Mouse (Mus musculus) testis, adult 2 months (tissue): ENCODE measurements around the gene Mmp15. TPM values are rescaled to one million over a fixed set of nuclear protein-coding genes. Genes with fewer than 3 reads are reported as not detected.

Source experiments
- H3K27ac ChIP-seq: fragments of 200-500 bp; 2 replicates; pipeline ENCODE4 v1.5.1; 2012; ENCODE audit warnings: low read depth, low read length; ENCODE audit not compliant: control insufficient read depth, insufficient read depth
- H3K27me3 ChIP-seq: fragments of 200-500 bp; 2 replicates; pipeline ENCODE4 v1.6.1; 2012; ENCODE audit warnings: mild to moderate bottlenecking, low read length, moderate library complexity; ENCODE audit not compliant: control insufficient read depth, insufficient read depth
- H3K36me3 ChIP-seq: fragments of 200-500 bp; 2 replicates; pipeline ENCODE4 v1.6.1; 2012; ENCODE audit warnings: mild to moderate bottlenecking, low read length; ENCODE audit not compliant: control insufficient read depth, insufficient read depth
- H3K4me1 ChIP-seq: fragments of 200-500 bp; 2 replicates; pipeline ENCODE4 v1.6.1; 2012; ENCODE audit warnings: low read length; ENCODE audit not compliant: control insufficient read depth, insufficient read depth
- H3K4me3 ChIP-seq: fragments of 200-500 bp; 2 replicates; pipeline ENCODE4 v1.5.1; 2012; ENCODE audit warnings: low read depth, mild to moderate bottlenecking, low read length, moderate library complexity, mixed read lengths; ENCODE audit not compliant: control insufficient read depth
- CTCF ChIP-seq: fragments of 200-500 bp; IDR thresholded peaks from 2 replicates; pipeline ENCODE4 v1.5.1; 2012; ENCODE audit warnings: low read depth, mild to moderate bottlenecking, inconsistent platforms, low read length, moderate library complexity; ENCODE audit not compliant: control insufficient read depth, insufficient read depth, insufficient replicate concordance
- POLR2A ChIP-seq: fragments of 200-500 bp; IDR thresholded peaks from 2 replicates; pipeline ENCODE4 v1.6.1; 2012; ENCODE audit warnings: low read depth, mild to moderate bottlenecking, inconsistent platforms, low read length, moderate library complexity; ENCODE audit not compliant: control insufficient read depth
- polyA plus RNA-seq: library from polyadenylated mRNA; depleted of rRNA; stranded (reverse); fragments of >200 nt; gene quantifications from 2 replicates; pipeline ENCODE4 v1.2.3, GENCODE M21; 2012

The Mmp15 gene
- polyA plus RNA-seq, 1 experiment = 0.23 TPM

- peaks cover 11% of the 10 kb centered on the region for H3K4me1 ChIP-seq
These were observed 2.5 kb downstream of the Mmp15 start for GRCm38 (mm10) chr8:95354606-95355005.

GRCm38 (mm10) chr8:95358550-95359411, 6.7 kb downstream of the Mmp15 start:
- Histone ChIP-seq H3K27me3 (no peaks in the 10 kb centered on the region), H3K27ac (no peak overlapping the region), H3K4me1 (no peaks in the 10 kb centered on the region), H3K36me3 (no peaks in the 10 kb centered on the region), H3K4me3 (no peak overlapping the region)
- TF ChIP-seq CTCF (no peak), POLR2A (no peak)

More at GRCm38 (mm10) chr8:95354606-95355005, 2.5 kb downstream of the Mmp15 start:
- Histone ChIP-seq H3K4me3 (no peak overlapping the region), H3K27me3 (no peaks in the 10 kb centered on the region), H3K27ac (no peak overlapping the region), H3K36me3 (no peaks in the 10 kb centered on the region)
- no peak for TF ChIP-seq CTCF
- no peak for TF ChIP-seq POLR2A

GRCm38 (mm10) chr8:95360181-95361015, 8.3 kb downstream of the Mmp15 start:
- Histone ChIP-seq H3K27me3 (no peaks in the 10 kb centered on the region), H3K4me3 (no peak overlapping the region), H3K27ac (no peak overlapping the region), H3K4me1 (no peaks in the 10 kb centered on the region), H3K36me3 (no peaks in the 10 kb centered on the region)
- no peak for TF ChIP-seq CTCF
- TF ChIP-seq POLR2A = no peak

- no peak for TF ChIP-seq POLR2A
- no peak overlapping the region for H3K27ac ChIP-seq
- no peaks in the 10 kb centered on the region for H3K36me3 ChIP-seq
- H3K27me3 ChIP-seq = no peaks in the 10 kb centered on the region
- no peaks in the 10 kb centered on the region for H3K4me1 ChIP-seq
- no peak overlapping the region for H3K4me3 ChIP-seq
These were observed 8.9 kb downstream of the Mmp15 start for GRCm38 (mm10) chr8:95361016-95361341.

- no peak overlapping the region for H3K4me3 ChIP-seq
- no peak overlapping the region for H3K27ac ChIP-seq
- TF ChIP-seq POLR2A (no peak), CTCF (no peak)
- no peaks in the 10 kb centered on the region for H3K4me1 ChIP-seq
- H3K27me3 ChIP-seq = no peaks in the 10 kb centered on the region
- H3K36me3 ChIP-seq = no peaks in the 10 kb centered on the region
These were observed 10.2 kb downstream of the Mmp15 start for GRCm38 (mm10) chr8:95362272-95362671.

- Histone ChIP-seq H3K27ac (no peak overlapping the region), H3K4me3 (no peak overlapping the region), H3K36me3 (no peaks in the 10 kb centered on the region), H3K27me3 (no peaks in the 10 kb centered on the region), H3K4me1 (no peaks in the 10 kb centered on the region)
- TF ChIP-seq CTCF (no peak), POLR2A (no peak)
These were observed 11.8 kb downstream of the Mmp15 start for GRCm38 (mm10) chr8:95363849-95364248.

GRCm38 (mm10) chr8:95369581-95370326, 17.7 kb downstream of the Mmp15 start:
- no peaks in the 10 kb centered on the region for H3K27me3 ChIP-seq
- no peaks in the 10 kb centered on the region for H3K4me1 ChIP-seq
- H3K4me3 ChIP-seq = no peak overlapping the region
- no peak overlapping the region for H3K27ac ChIP-seq
- H3K36me3 ChIP-seq = no peaks in the 10 kb centered on the region
- no peak for TF ChIP-seq POLR2A
- no peak for TF ChIP-seq CTCF
